Mouse (Mus musculus) liver (tissue): ENCODE measurements around the gene Hmga2.
"Not testable (repeated sequence)": the region's sequence is repeated elsewhere in the genome, so short reads cannot be mapped to it uniquely, and the experiment has no call there.

ENCODE experiments used
- DNase-seq: peaks from one replicate; pipeline ENCODE4 v3.0.0-alpha.2; 2020; ENCODE audit warnings: mixed read lengths

Gene Hmga2

DNA sequence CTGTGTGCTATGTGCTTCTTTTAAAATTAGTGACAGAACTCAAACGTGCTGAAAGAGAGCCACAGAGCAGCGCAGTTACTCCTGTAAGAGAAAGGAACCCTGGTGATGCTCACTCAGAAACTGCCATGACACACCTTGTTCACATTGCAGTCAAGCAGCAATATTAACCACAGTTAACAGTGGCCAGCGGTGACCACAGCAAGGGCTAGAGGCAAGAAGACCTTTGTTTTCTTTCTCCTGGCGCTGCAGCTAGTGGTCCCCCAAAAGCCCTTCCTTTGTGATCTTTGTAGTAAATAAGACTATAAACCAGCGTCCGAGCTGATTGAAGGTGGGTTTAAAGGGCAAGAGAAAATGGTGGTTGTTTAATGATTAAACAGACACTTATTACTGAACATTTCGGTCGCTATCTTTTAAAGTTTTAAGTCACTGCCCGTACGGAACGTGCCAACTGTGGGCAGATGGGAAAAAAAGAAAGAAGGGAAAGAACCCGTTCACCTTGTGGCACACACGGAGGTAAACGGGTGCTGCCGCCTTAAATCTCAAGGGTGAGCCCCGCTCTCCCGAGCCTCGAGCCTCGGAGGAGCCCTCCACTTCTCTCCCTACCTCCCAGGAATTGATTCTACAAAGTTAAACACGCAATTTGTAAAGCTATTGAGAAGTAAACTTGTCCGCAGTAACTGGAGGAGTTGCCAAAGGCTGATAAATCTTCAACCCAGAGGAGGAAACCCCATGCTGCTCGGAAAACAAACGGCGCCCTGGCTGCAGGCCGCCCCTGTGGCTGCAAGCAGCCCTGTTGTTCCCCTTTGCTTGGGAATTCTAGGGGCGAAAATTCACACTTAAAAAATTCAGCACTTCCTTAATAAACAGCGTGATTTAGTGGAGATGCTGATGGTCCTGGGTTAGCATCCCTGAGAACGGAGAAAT, 85.1 kb downstream of the Hmga2 start:
- no peak for DNase-seq

DNA sequence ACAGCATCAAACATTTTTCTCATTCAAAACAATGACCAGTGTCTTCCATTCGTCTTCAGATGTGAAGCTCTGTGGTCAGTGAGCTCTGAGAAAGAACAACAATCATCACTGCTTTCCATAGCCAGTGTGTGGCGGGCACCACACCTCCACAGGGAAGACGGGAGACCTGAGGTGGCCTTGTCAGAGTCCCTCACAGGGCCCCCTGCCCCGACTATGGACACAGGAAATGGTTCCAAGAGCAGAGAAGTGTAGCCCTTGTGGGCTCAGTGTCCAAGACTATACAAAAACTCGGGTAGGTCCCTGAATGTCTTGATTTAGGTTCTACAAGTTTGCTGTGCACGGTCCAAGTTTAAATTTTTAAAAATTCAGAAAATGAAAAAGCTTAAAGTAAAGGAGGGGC, 86.6 kb downstream of the Hmga2 start:
- DNase-seq: no peak

DNA sequence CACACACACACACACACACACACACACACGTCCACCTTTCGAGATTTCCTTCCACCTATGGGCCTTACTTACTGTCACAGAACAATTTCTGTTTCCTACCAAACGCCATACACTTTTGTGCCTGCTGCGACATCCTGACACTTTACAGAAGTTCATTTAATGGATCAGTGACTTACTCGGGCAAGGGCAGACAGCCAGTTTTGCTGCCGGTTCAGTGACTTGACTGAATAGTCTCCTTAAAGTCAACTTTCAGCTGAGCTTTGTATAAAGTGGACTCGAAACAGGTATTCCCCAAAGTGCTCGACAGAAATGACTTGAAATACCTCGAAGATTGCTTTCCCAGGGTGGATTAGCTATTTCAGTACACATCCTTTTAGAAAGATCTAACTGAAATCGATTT, 87.3 kb downstream of the Hmga2 start:
- DNase-seq: no peak

DNA sequence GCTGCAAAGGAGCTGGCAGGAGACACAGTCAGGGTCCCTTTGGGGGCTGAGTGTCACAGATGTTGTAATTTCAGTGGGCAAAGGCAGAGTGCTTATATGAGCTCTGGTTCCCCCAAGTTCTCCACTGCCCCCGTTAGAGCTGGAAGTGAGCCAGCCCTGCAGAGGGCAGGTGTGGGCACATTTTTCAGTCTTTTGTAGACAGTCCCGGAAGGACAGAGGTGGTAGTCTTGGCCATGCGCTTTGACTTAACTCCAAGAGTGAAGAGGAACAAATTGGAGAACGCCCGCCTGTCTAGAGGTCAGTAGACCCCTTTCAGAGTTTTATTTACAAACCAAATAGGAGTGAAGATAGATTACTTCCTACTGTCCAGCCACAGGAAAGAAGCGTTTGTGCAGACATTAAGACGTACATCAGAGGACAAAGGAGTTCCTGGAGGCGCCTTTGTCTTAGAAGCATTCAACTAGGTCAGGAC, 87.8 kb downstream of the Hmga2 start:
- no peak for DNase-seq

DNA sequence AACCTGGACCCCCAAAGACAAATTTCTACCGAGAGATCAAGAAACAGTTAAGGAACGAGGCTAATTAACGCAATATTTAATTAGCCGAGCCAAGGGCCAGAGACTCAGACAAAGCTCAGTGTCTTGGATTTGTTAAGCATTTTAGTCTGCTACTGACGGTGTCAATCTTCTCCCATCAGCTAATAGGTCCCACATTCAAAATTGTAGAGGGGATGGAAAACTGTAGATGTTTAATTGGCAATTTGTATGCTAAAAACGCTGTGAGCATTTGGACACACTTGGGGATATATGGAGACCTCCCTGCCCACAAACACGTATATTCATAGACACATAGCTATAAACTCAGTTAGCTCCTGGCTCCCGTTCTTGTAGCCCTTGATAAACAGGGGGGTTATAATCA, 89.2 kb downstream of the Hmga2 start:
- no peak for DNase-seq

DNA sequence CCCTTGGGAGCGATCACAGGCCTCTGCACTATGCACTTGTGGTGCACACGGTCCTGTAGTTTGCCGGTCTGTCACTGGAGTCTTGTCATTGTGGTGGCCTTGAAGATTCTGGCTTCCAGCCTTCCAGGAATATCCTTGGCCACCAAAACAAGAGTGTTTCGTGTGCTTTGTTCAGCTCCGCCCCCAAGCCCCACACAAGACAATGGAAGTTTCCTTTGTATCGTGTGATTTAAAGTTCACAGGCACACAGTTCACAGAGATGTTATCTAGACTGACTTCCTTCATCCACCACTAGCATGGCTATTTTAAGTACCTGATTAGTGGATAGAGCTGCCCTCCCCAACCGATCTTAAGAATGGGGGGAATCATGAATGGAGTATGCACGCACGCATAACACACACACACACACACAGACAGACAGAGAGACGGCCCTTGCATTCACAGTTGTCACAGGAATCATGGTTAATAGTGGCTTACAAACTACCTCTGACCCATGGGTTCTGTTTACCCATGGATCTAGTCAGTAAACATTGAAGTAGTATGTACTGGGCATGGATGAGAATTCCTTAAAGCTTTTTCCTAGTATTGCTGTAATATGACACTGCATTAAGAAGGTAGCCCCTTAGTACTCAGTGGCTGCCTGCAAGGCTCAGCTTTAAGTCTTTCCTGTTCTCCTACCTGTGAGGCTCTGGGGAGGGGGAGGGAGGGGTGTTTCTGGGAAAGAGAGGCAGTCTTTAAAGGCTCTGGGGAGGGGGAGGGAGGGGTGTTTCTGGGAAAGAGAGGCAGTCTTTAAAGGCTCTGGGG, 91.3 kb downstream of the Hmga2 start:
- DNase-seq: no peak

DNA sequence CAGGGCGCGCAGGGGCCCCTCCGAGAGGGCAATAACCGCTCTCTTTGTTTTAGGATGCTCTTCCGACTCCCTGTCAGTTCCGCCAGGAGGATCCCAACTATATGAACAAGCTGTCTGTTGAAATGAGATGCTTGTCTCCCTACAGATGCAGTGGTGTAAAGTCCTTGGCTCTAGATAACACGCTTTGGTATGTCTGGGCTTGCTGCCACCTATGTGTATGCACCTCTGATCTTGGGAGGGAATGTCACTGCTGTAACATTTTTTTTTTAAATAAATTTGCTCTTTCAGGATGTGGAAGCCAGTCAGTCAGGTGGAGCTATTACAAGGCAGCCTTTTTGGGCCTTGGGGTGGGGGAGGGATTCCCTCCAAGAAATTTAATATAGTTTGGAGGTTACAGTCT, 92.2 kb downstream of the Hmga2 start:
- DNase-seq: no peak

DNA sequence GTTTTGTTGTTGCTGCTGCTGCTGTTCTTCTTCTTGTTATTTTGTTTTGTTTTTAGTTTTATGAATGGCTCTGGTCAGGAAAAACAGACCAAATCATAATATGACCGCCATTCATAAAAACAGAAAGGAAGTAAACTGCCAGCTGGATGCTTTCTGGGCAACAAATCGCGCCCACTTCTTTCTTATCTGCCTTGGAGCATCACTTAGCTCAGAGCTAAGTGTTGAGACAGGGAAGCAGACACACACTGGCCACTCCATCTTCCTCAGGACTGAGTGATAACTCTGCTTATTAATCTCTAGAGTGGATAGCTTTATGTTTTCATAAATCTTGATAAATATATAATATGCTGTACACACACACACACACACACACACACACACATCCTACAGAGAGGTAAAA, 98.5 kb downstream of the Hmga2 start:
- DNase-seq: no peak

DNA sequence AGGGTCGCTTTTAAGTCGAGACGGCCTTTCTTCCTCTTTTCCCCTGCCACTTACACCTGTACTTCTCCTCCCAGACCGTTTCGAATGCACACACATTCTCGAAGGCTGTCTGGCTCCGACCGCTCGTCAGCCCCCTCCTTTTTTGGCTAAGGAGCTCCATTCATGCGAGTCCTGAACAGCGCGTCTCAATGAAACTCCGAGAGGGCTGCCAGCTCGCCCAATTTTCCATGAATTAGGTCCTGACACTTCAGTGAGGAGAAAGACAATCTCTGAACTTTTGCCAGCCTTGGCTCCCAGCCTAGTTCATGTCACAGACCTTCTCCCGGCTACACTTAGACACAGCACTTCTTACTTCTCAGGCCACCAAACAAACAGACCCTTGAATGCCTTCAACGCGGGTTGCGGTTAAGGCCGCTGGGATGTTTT, 98.9 kb downstream of the Hmga2 start:
- no peak for DNase-seq

DNA sequence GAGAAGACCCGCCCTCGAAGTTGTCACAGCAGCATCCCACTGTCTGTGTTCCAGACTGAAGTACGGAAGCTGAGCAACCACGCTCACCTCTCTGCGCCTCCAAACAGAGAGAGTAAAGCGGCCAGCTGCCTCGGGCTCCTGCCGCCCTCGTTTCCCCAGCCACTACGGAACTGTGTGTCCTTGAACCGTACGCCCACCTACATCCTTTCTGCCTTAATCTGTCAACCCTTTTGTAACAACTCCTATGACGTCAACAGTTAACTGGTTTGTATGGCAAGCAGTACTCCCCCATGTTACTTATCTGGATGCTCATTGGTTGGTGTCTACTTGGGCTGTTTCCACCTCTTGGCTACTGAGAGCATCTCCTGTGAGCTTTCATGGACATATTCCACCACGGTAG, 100.8 kb downstream of the Hmga2 start:
- DNase-seq: no peak

DNA sequence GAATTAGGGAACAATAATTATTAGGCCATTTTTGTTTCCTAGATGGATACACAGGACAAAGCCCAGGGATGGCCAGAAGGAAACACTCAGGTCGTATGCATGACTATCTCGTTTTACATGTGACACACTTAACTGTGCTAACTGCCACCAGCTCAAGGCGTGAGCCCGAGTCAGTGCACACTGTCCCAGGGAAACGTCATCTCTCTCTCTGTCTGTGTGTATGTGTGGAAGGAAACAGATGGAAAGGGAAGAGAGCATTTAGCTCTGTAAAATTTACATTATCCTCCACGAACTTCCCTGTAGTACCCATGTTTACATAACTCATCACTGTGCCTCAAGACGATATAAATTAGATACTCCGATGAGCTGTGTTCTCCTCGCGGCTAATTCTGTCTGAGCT, 105.1 kb downstream of the Hmga2 start:
- no peak for DNase-seq

DNA sequence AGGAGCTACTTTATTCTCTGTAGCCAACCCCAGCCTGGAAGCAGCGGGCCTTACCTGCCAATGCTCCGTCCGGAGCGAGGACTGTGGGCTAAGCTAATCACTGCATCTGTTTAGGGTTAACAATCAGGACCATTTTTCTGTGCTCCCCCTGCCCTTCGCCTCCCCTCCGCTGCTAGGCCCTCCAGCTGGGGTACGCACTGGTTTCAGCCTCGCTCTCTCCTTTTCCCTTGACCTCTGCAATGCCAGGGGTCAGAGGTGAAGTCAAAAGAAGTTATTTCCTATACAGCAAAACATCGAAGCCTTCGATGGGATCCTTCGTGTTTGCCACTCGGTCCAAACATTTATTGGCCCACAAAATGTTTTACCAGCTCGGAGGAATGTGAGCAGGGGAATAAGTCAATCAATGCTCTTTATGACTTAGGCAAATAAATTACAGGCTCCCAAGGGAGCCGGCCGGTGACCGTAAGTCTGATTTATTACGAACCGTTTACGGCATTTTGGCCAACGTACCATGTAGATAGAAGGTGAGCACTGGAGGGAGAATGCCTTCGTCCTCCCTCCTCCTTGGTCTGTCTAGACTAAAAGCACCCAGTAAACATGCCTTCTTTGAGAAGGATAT, 107.0 kb downstream of the Hmga2 start:
- DNase-seq: no peak

DNA sequence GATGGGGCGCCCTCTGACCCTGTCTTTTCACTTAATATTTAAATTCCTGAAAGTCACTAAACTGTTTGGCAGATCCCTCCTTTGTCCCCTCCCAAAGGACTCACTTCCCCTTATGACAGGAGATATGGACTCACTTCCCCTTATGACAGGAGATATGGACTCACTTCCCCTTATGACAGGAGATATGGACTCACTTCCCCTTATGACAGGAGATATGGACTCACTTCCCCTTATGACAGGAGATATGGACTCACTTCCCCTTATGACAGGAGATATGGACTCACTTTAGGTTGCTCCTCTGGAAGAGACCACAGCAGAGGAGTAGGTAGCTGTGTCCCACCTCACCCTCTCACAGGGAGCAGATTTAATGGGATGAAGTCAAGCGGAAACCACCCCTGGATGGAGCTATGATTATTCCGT, 110.1 kb downstream of the Hmga2 start:
- DNase-seq: not testable (repeated sequence)

DNA sequence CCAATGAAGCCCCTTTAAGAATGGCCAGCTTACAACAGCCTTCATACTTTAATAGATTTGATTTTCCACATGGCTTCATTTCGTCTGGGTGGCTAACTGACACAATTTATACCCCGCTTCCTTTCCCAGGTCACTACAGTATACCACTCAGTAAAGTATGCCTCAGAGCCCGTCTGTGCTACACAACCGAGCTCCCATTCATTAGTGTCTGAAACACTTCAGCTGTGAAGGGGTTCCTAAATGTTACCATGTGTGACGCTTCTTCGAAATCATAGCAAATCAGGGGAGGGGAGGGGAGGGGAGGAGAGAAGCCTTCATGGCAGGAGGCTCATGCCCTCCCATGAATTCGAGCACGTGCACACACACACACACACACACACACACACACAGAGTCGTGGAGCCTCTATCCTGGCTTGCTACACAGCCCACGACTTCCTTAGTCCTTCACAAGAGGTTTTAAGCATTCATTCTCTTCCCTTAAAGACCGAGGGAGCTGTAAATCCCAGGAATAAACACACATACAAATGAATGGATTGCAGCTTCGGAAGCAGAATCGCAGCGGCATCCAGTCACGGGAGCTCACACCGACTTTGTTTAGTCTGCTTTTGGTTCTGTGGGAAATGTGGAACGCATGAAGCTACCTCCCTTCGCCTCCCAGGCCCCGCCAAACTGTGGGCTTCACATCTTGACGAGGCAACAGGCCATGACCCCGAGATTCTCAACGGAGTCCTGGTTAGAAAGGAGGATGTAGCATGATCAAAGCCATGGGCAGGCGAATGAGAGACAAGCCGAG, 110.7 kb downstream of the Hmga2 start:
- no peak for DNase-seq

DNA sequence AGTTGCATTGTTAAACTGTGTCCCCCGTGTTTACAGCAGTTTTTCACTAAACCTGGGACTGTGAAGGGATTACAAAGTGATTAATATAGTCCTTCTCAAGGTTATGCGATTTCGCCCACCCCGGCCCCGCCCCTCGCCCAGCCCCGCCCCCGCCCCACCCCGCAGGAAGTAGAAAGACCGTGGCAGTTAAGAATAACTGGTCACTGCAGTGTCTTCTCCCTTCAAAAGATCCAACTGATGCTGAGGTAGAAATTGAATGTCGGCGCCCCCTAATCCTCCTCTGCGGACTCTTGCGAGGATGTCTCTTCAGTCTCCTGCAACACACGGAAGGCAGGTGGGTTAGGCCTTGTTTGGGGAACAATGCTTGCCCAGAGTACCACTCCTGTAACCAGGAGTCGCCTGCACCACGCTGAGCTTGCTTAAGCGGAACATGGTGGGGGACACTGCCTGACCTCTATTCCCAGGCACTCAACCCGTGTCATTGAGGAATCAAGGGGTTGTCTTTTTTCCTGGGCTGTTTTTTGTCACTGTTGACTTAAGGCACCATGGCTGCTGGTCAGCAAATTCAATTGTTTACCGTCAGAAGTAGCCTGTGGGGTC, 112.2 kb downstream of the Hmga2 start:
- DNase-seq: peak; percentile 29

DNA sequence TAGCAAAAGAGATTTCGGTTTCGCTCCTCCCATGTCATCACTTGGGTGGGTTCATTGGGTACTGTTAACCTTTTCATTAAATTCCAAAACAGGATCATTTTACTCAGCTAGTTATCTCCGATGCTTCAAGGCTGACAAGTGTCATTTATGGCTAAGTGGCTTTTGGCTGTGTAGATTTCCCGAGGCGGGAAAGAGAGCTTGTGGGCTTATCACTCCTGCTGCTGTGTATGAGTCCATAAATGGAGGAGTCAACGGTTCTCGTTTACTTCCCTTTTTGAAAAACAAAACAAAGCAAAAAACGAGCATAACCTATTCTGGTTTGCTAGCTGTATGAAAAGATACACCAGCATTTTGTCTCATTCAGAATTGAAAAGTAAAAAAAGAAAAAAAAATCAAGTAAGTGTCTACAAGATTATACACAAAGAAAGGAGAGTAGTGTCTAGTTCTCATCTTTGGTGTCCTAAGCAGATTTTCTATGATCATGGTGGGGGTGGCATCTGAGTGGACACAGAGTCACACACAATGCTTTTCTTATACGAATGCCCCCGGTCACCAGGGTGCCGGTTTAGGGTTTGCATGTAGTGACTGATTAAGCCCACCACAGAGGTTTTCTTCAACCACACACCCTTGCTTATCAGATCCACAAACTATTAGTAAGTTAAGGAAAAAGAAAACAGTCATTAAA, 112.8 kb downstream of the Hmga2 start:
- not testable (repeated sequence) for DNase-seq

DNA sequence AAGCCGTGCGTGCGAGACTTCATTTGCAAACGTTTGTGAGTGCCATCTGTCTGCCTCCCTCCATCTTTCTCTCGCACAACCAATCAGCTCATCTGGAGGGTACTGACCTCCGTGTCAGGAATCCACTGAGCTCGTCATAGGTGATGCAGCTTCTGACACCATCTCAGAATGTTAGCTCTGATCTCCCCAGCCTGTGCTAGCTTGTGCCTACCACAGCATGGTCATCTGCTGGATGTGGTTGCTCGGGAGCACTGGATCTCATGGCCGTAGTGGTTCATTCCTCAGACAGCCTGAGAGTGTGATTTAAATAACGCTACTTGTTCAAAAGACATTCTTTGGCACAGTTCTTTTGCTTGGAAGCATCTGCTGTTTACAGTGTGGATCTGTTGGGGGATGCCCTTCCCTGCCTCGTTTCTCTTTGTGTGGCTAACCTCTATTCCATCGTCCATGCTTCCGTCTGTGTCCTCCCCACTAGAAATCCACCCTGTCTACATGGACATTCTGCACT, 121.7 kb downstream of the Hmga2 start:
- no peak for DNase-seq

DNA sequence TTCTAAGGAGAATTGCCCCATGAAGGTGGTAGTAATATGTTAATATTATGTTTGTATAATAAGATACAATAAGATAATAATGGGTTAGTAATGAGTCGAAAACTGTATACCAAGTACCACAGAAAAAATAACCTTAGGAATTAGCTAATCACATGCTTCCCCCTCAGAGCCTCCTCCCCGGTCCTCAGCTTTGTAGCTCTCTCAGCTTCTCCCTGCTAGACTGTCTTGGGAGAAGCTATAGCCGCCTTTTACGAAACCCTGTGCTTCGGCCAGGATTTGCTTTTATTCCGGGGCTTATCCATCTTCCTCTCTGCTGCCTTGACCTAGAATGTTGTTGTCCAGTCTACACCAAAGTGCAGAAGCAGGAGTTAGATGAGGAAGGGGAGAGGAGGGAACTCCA, 130.9 kb downstream of the Hmga2 start:
- no peak for DNase-seq

DNA sequence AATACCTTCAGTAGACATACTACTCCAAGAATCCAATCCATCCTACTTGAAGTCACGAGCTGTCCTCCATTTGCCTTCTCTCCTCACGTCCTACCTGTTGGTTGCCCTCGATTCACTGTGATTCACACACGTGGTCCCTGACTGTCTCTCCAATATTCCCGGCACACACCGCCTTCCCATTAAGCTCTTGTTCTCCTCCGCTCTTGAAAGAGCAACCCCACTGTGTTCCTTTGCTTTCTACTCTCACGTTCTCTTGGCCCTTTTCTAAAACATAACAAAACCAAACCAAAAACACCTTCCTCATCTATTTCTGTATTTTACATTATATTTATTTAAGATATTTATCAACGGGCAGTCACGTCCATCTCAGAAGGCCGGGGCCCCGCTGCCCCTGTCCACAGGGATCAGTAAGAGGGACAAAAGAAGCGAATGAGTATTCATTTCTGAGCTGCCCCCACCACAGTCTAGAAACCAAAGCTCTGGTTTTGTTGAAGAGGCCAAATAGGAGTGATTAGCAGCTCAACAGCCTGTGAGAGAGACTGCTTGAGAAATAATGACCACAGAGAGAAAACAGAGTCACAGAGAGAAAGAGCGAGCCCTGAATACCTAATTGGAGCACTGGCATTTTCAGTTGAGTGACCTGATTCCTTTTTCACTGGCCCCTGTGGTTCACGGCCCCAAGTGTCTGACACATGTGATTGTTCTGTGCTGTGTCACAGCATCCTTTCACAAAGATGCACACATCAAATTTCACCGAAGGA, 131.5 kb downstream of the Hmga2 start:
- no peak for DNase-seq

DNA sequence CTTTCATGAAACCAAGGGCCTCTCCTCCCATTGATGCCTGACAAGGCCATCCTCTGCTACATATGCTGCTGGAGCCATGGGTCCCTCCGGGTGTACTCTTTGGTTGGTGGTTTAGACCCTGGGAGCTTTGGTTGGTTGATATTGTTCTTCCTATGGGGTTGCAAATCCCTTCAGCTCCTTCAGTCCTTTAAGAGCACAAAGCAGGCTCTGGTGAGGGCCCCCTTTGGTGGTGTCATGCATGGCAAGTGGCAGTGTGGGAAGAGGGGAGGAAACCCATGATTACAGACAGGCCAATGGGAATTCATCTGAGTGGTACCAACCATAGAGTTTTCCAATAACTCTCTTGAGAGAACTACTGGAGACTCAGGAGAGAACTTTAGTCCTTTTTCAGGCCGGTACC, 136.4 kb downstream of the Hmga2 start:
- not testable (repeated sequence) for DNase-seq

DNA sequence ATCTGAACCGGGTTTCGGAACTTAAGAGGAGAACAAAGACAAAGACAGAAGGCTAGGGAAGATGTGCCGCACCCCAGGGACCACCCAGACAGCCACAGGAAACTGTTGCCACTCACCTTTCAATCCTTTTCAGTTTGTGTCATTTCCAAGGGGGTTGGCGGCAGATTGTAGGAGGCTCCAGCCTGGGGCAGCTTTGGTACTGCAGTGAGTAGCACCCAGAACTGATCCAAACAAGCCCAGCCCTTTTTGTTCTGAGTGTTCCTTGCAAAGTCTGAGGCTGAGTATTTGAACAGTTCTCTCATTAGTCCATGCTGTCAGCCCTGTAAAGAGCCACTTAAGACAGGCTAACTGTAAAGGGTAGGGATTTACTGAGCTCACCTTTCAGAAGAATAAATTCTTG, 136.9 kb downstream of the Hmga2 start:
- DNase-seq: no peak
